Mouse (Mus musculus) testis, adult 2 months (tissue): ENCODE data around the gene Rnf111.

Experiments used
- CTCF ChIP-seq: fragments of 200-500 bp; IDR thresholded peaks from 2 replicates; pipeline ENCODE4 v1.5.1; 2012; ENCODE audit warnings: low read depth, mild to moderate bottlenecking, inconsistent platforms, low read length, moderate library complexity; ENCODE audit not compliant: control insufficient read depth, insufficient read depth, insufficient replicate concordance
- POLR2A ChIP-seq: fragments of 200-500 bp; IDR thresholded peaks from 2 replicates; pipeline ENCODE4 v1.6.1; 2012; ENCODE audit warnings: low read depth, mild to moderate bottlenecking, inconsistent platforms, low read length, moderate library complexity; ENCODE audit not compliant: control insufficient read depth

DNA sequence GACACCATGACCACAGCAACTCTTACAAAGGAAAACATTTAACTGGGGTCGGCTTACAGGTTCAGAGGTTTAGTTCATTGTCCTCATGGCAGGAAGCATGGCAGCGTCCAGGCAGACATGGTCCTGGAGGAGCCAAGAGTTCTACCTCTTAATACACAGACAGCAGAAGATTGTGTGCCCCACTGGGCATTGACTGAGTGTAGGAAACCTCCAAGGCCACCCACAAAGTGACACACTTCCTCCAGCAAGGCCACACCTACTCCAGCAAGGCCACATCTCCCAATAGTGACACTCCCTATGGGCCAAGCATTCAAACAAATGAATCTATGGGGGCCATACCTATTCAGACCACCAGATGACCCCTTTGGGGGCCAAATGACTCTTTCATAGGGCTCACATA lies 107.4 kb downstream of the Rnf111 start:
- TF ChIP-seq POLR2A (no peak), CTCF (no peak)
